Mouse (Mus musculus) CH12.LX (cell line): ENCODE measurements at regions not wholly inside any gene's neighbourhood (a gene's known extent, or its start where the extent isn't known, plus 50 kb on each side); places are given as distances from the start of the nearest gene placed in this dataset.

Source experiments
- DNase-seq: peaks from one replicate; pipeline ENCODE4 v3.0.0-alpha.2; 2013; ENCODE audit errors: extremely low read depth
- H3K27ac ChIP-seq: 2 replicates; pipeline ENCODE4 v1.5.1; 2012; ENCODE audit warnings: low read depth, mild to moderate bottlenecking, control low read depth, moderate library complexity; ENCODE audit not compliant: insufficient read depth
- H3K27me3 ChIP-seq: replicated peaks from 2 replicates; pipeline ENCODE3; 2012; ENCODE audit warnings: inconsistent platforms
- H3K36me3 ChIP-seq, 2 experiments: replicated peaks in 1 of 2; 2 replicates each; pipeline versions ENCODE3 to v1.6.1; 2012; ENCODE audit warnings: inconsistent platforms in 1 of 2, low read length in 1 of 2, mild to moderate bottlenecking in 1 of 2, mixed read lengths in 1 of 2, moderate library complexity in 1 of 2; ENCODE audit not compliant: control insufficient read depth in 1 of 2, insufficient read depth in 1 of 2
- H3K4me1 ChIP-seq, 2 experiments: 2 replicates each; pipeline ENCODE4 v1.6.1; 2012; ENCODE audit warnings: inconsistent platforms in 1 of 2, moderate library complexity in 1 of 2; ENCODE audit not compliant: insufficient read depth in 2 of 2, control insufficient read depth in 1 of 2
- H3K4me2 ChIP-seq: 2 replicates; pipeline ENCODE4 v1.6.1; 2012; ENCODE audit warnings: low read depth, mild to moderate bottlenecking, control low read depth; ENCODE audit not compliant: poor library complexity, insufficient read depth, severe bottlenecking
- H3K4me3 ChIP-seq, 3 experiments: fragments of 150-350 bp in 1 of 3; sonication (generic) in 1 of 3; replicated peaks in 1 of 3; 2 replicates each; pipeline versions ENCODE3 to v1.5.1; 2011 to 2012; ENCODE audit warnings: low read depth in 2 of 3, low read length in 2 of 3, mild to moderate bottlenecking in 2 of 3, moderate library complexity in 2 of 3, control low read depth in 1 of 3, improper control_type of control experiment in 1 of 3, inconsistent platforms in 1 of 3, mixed read lengths in 1 of 3; ENCODE audit not compliant: poor library complexity in 1 of 3
- H3K79me2 ChIP-seq: replicated peaks from 2 replicates; pipeline ENCODE4 v1.6.1; 2012; ENCODE audit warnings: mild to moderate bottlenecking, moderate library complexity; ENCODE audit not compliant: control insufficient read depth, poor library complexity, insufficient read depth, severe bottlenecking; ENCODE audit errors: extremely low read depth
- H3K9ac ChIP-seq: 2 replicates; pipeline ENCODE4 v1.6.1; 2012; ENCODE audit warnings: low read depth, mild to moderate bottlenecking, control low read depth, moderate library complexity; ENCODE audit not compliant: insufficient read depth
- H3K9me3 ChIP-seq: replicated peaks from 2 replicates; pipeline ENCODE3; 2012; ENCODE audit warnings: low read length, inconsistent platforms, mixed read lengths
- BHLHE40 ChIP-seq: IDR thresholded peaks from 2 replicates; pipeline ENCODE4 v1.6.1; 2011; ENCODE audit warnings: mild to moderate bottlenecking, low read depth, low read length, improper control_type of control experiment
- EP300 ChIP-seq: IDR thresholded peaks from 2 replicates; pipeline ENCODE4 v1.6.1; 2011; ENCODE audit warnings: low read length, improper control_type of control experiment
- ETS1 ChIP-seq: conservative IDR thresholded peaks from 2 replicates; pipeline ENCODE4 v1.6.1; 2012; ENCODE audit warnings: low read depth, mild to moderate bottlenecking, inconsistent platforms, low read length, improper control_type of control experiment, moderate library complexity
- POLR2A ChIP-seq: IDR thresholded peaks from 2 replicates; pipeline ENCODE4 v1.6.1; 2011; ENCODE audit warnings: low read depth, mild to moderate bottlenecking, improper control_type of control experiment, low read length
- RCOR1 ChIP-seq: conservative IDR thresholded peaks from 2 replicates; pipeline ENCODE4 v1.6.1; 2012; ENCODE audit warnings: low read depth, mild to moderate bottlenecking, inconsistent platforms, low read length, improper control_type of control experiment
- SMC3 ChIP-seq: IDR thresholded peaks from 2 replicates; pipeline ENCODE4 v1.6.1; 2011; ENCODE audit warnings: low read depth, low read length, improper control_type of control experiment
- USF1 ChIP-seq: IDR thresholded peaks from 2 replicates; pipeline ENCODE4 v1.6.1; 2014; ENCODE audit warnings: low read depth, mild to moderate bottlenecking, inconsistent platforms, low read length, improper control_type of control experiment
- USF2 ChIP-seq: conservative IDR thresholded peaks from 2 replicates; pipeline ENCODE4 v1.6.1; 2011; ENCODE audit warnings: low read depth, low read length, improper control_type of control experiment
- ZC3H11A ChIP-seq: IDR thresholded peaks from 2 replicates; pipeline ENCODE4 v1.6.1; 2012; ENCODE audit warnings: low read depth, mild to moderate bottlenecking, inconsistent platforms, low read length, improper control_type of control experiment
- ZKSCAN1 ChIP-seq: IDR thresholded peaks from 2 replicates; pipeline ENCODE4 v1.6.1; 2012; ENCODE audit warnings: low read depth, inconsistent platforms, low read length, improper control_type of control experiment, borderline replicate concordance
- ZMIZ1 ChIP-seq: IDR thresholded peaks from 2 replicates; pipeline ENCODE4 v1.6.1; 2012; ENCODE audit warnings: low read depth, mild to moderate bottlenecking, inconsistent platforms, low read length, improper control_type of control experiment
- ZNF384 ChIP-seq: IDR thresholded peaks from 2 replicates; pipeline ENCODE4 v1.6.1; 2012; ENCODE audit warnings: low read depth, low read length, improper control_type of control experiment, inconsistent platforms
- dilution Hi-C: fragments of 300-500 bp; cut with MboI; formaldehyde crosslinking; loops from 2 replicates; pipeline ENCODE4 v1.14.3; 2020; ENCODE audit warnings: low sequenced_read_pairs; ENCODE audit not compliant: extremely low pct_unique_long_range_greater_than_20kb, extremely low pct_ligation_motif_present
- in situ Hi-C: fragments of 300-500 bp; cut with MboI; formaldehyde crosslinking; loops from 3 replicates; pipeline ENCODE4 v1.14.3; 2019; ENCODE audit warnings: low sequenced_read_pairs, low pct_ligation_motif_present, low pct_unique_long_range_greater_than_20kb, mixed read lengths

DNA sequence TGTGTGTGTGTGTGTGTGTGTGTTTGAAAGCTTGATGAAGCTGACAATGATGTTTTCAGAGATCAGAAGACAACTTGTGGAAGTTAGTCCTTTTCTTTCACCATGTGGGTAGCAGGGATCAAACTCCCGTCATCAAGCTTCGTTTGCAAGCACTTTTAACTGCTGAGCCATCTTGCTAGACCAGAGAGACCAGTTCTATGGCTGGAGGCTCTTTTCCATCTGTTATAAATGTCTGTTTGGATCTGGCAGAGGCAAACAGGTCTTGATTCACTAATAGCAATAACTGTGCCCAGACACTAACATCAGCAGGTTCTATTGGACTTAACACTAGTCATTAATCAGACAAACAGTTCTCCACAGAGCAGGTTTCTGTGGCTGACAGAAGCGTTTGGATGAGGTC lies 150.1 kb upstream of the Stmnd1 start:
- peaks cover 0 to 13% of the 10 kb centered on the region in 2 experiments; a peak in 2 of 4 replicates for H3K4me1 ChIP-seq
- H3K79me2 ChIP-seq, result no peaks in the 10 kb centered on the region
- in situ Hi-C loops, result no loop called here
- no peak for DNase-seq
- no peak overlapping the region for H3K27ac ChIP-seq
- no peak overlapping the region for H3K4me3 ChIP-seq
- no peaks in the 10 kb centered on the region for H3K9me3 ChIP-seq
- no peaks in the 10 kb centered on the region for H3K27me3 ChIP-seq
- TF ChIP-seq ZKSCAN1, result no peak
- no peak for TF ChIP-seq BHLHE40
- dilution Hi-C loops, result no loop called here
- H3K4me2 ChIP-seq, result no peak overlapping the region
- H3K9ac ChIP-seq, result no peak overlapping the region
- H3K36me3 ChIP-seq, result no peaks in the 10 kb centered on the region

DNA sequence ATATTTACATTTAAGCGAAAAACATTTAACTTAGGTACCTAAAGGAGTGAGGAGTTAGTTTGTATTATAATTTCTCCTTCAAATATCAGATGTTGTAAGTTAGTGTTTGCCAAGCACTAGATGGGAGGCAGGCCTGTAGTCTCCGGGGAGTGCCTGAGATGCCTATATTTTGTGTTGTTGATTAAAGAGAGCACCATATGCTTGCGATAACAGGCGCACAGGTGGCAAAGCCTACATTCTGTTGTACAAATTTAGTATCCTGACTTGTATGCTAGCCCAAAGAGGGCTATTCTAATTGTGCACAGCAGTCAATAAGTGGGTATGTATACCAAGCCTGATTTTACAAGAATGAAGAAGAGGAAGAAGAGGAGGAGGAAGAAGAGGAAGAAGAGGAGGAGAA lies 151.8 kb upstream of the Atxn1 start:
- H3K4me1 ChIP-seq, result no peaks in the 10 kb centered on the region
- H3K79me2 ChIP-seq, result no peaks in the 10 kb centered on the region
- no peak overlapping the region for H3K4me2 ChIP-seq
- no peaks in the 10 kb centered on the region for H3K36me3 ChIP-seq
- in situ Hi-C loops, result no loop called here
- dilution Hi-C loops, result no loop called here
- H3K9ac ChIP-seq, result no peak overlapping the region
- no peaks in the 10 kb centered on the region for H3K9me3 ChIP-seq
- TF ChIP-seq USF2, result no peak
- TF ChIP-seq, all 38 proteins: peak for 0
- no peak overlapping the region for H3K27ac ChIP-seq
- H3K27me3 ChIP-seq, result no peaks in the 10 kb centered on the region
- DNase-seq, result no peak
- H3K4me3 ChIP-seq, result no peak overlapping the region

- no peak for DNase-seq
- dilution Hi-C loops (no loop called here), in situ Hi-C loops (no loop called here)
- H3K27me3 ChIP-seq, result no peaks in the 10 kb centered on the region
- H3K4me3 ChIP-seq, result no peak overlapping the region
- H3K4me1 ChIP-seq, result no peaks in the 10 kb centered on the region
- no peak for TF ChIP-seq SMC3
- no peak for TF ChIP-seq RCOR1
- no peak for TF ChIP-seq ZMIZ1
- TF ChIP-seq POLR2A, result no peak
- no peaks in the 10 kb centered on the region for H3K79me2 ChIP-seq
- no peaks in the 10 kb centered on the region for H3K9me3 ChIP-seq
- no peak overlapping the region for H3K9ac ChIP-seq
- H3K4me2 ChIP-seq, result no peak overlapping the region
- H3K27ac ChIP-seq, result no peak overlapping the region
- no peaks in the 10 kb centered on the region for H3K36me3 ChIP-seq
Measured at GRCm38 (mm10) chr13:46104971-46105370, 140.2 kb upstream of the Atxn1 start.

GRCm38 (mm10) chr13:46098621-46099020 lies 133.8 kb upstream of the Atxn1 start:
- Histone ChIP-seq H3K27me3 (no peaks in the 10 kb centered on the region), H3K27ac (no peak overlapping the region), H3K4me2 (peak overlapping the region; percentile 4; the same call in 1 of the 2 replicates), H3K36me3 (no peaks in the 10 kb centered on the region), H3K9me3 (no peaks in the 10 kb centered on the region), H3K79me2 (no peaks in the 10 kb centered on the region), H3K4me1 (peaks cover 12 to 40% of the 10 kb centered on the region in 2 experiments), H3K4me3 (no peak overlapping the region), H3K9ac (no peak overlapping the region)
- peak; percentile 73 for DNase-seq
- TF ChIP-seq ZNF384 (peak; percentile 43), BHLHE40 (peak; percentile 89), USF1 (no peak), EP300 (peak; percentile 42), ZC3H11A (no peak), ETS1 (peak; percentile 22; the same call in 1 of the 2 replicates)
- dilution Hi-C loops (no loop called here), in situ Hi-C loops (no loop called here)
